Mouse (Mus musculus): Measurements from ENCODE around the gene Pdlim5. TPM values are rescaled to one million over a fixed set of nuclear protein-coding genes. Genes with fewer than 3 reads are reported as not detected.
A peak's percentile ranks its signal among the peaks of the same experiment; 100 is the strongest.

Gene Pdlim5
- polyA plus RNA-seq, 1 experiment = 45.2 TPM

GRCm38 (mm10) chr3:142375106-142375505 lies 20.4 kb downstream of the Pdlim5 start:
- no peak for TF ChIP-seq POLR2A (IDR thresholded peaks at IDR 0.05; ENCODE audit: insufficient read depth, low read length)
- no peak for TF ChIP-seq CTCF (IDR thresholded peaks at IDR 0.05; ENCODE audit: low read depth, low read length)
- TF ChIP-seq EP300 (IDR thresholded peaks at IDR 0.05; ENCODE audit: insufficient read depth, low read depth, low read length) = no peak
- no peak overlapping the region for H3K4me3 ChIP-seq (ENCODE audit: low read depth, low read length)
- no peaks in the 10 kb centered on the region for H3K27me3 ChIP-seq (ENCODE audit: control insufficient read depth, insufficient read depth, low read length, poor library complexity, severe bottlenecking)
- no peaks in the 10 kb centered on the region for H3K36me3 ChIP-seq (ENCODE audit: control insufficient read depth, insufficient read depth, low read length, poor library complexity, severe bottlenecking)
- H3K27ac ChIP-seq (ENCODE audit: insufficient read depth, low read length) = 0 out of 2 replicates have a peak overlapping the region, but pooled peaks have one; percentile 44
- no peaks in the 10 kb centered on the region for H3K9me3 ChIP-seq (replicated peaks; ENCODE audit: control insufficient read depth, insufficient read depth, low read length, poor library complexity, severe bottlenecking)
- H3K9ac ChIP-seq (ENCODE audit: low read depth, poor library complexity, severe bottlenecking) = no peak overlapping the region
- no peaks in the 10 kb centered on the region for H3K4me1 ChIP-seq (ENCODE audit: control insufficient read depth, insufficient read depth, low read length)

GRCm38 (mm10) chr3:142372465-142373147 lies 22.9 kb downstream of the Pdlim5 start:
- TF ChIP-seq POLR2A (IDR thresholded peaks at IDR 0.05; ENCODE audit: insufficient read depth, low read length) (no peak), CTCF (IDR thresholded peaks at IDR 0.05; ENCODE audit: low read depth, low read length) (no peak)
- H3K9ac ChIP-seq (ENCODE audit: low read depth, poor library complexity, severe bottlenecking) = no peak overlapping the region
- H3K4me3 ChIP-seq (ENCODE audit: low read depth, low read length) = no peak overlapping the region
- no peaks in the 10 kb centered on the region for H3K4me1 ChIP-seq (ENCODE audit: control insufficient read depth, insufficient read depth, low read length)
- no peak overlapping the region for H3K27ac ChIP-seq (ENCODE audit: insufficient read depth, low read length)
- no peaks in the 10 kb centered on the region for H3K9me3 ChIP-seq (replicated peaks; ENCODE audit: control insufficient read depth, insufficient read depth, low read length, poor library complexity, severe bottlenecking)
- no peaks in the 10 kb centered on the region for H3K36me3 ChIP-seq (ENCODE audit: control insufficient read depth, insufficient read depth, low read length, poor library complexity, severe bottlenecking)
- no peaks in the 10 kb centered on the region for H3K27me3 ChIP-seq (ENCODE audit: control insufficient read depth, insufficient read depth, low read length, poor library complexity, severe bottlenecking)

DNA sequence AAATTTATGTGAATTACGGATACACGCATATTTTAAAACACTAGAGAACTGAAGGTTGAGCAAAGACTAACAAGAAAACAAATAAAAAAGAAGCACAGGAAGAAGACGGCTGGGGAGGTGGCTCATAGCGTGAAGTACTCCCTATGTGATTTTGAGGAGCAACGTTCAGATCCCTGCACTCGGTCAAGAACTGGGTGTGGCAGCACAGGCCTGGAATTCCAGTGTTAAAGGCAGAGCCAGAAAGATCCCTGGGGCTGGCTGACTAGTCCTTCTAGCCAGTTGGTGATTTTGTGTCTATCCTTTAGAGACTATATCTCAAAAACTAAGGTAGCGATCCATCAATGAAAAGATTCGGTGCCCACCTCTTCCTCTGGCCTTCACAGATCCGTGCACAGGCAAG lies 27.1 kb downstream of the Pdlim5 start:
- Histone ChIP-seq H3K4me1 (ENCODE audit: control insufficient read depth, insufficient read depth, low read length) (no peaks in the 10 kb centered on the region), H3K4me3 (ENCODE audit: low read depth, low read length) (no peak overlapping the region), H3K9ac (ENCODE audit: low read depth, poor library complexity, severe bottlenecking) (no peak overlapping the region), H3K27me3 (ENCODE audit: control insufficient read depth, insufficient read depth, low read length, poor library complexity, severe bottlenecking) (no peaks in the 10 kb centered on the region), H3K36me3 (ENCODE audit: control insufficient read depth, insufficient read depth, low read length, poor library complexity, severe bottlenecking) (no peaks in the 10 kb centered on the region), H3K9me3 (replicated peaks; ENCODE audit: control insufficient read depth, insufficient read depth, low read length, poor library complexity, severe bottlenecking) (no peaks in the 10 kb centered on the region), H3K27ac (ENCODE audit: insufficient read depth, low read length) (no peak overlapping the region)
- TF ChIP-seq EP300 (IDR thresholded peaks at IDR 0.05; ENCODE audit: insufficient read depth, low read depth, low read length) = no peak
- no peak for TF ChIP-seq POLR2A (IDR thresholded peaks at IDR 0.05; ENCODE audit: insufficient read depth, low read length)
- no peak for TF ChIP-seq CTCF (IDR thresholded peaks at IDR 0.05; ENCODE audit: low read depth, low read length)

- TF ChIP-seq POLR2A (IDR thresholded peaks at IDR 0.05; ENCODE audit: insufficient read depth, low read length) = no peak
- no peak for TF ChIP-seq CTCF (IDR thresholded peaks at IDR 0.05; ENCODE audit: low read depth, low read length)
- TF ChIP-seq EP300 (IDR thresholded peaks at IDR 0.05; ENCODE audit: insufficient read depth, low read depth, low read length) = no peak
- Histone ChIP-seq H3K9ac (ENCODE audit: low read depth, poor library complexity, severe bottlenecking) (no peak overlapping the region), H3K9me3 (replicated peaks; ENCODE audit: control insufficient read depth, insufficient read depth, low read length, poor library complexity, severe bottlenecking) (no peaks in the 10 kb centered on the region), H3K27ac (ENCODE audit: insufficient read depth, low read length) (no peak overlapping the region), H3K36me3 (ENCODE audit: control insufficient read depth, insufficient read depth, low read length, poor library complexity, severe bottlenecking) (no peaks in the 10 kb centered on the region), H3K27me3 (ENCODE audit: control insufficient read depth, insufficient read depth, low read length, poor library complexity, severe bottlenecking) (no peaks in the 10 kb centered on the region), H3K4me3 (ENCODE audit: low read depth, low read length) (no peak overlapping the region), H3K4me1 (ENCODE audit: control insufficient read depth, insufficient read depth, low read length) (no peaks in the 10 kb centered on the region)
Observed at GRCm38 (mm10) chr3:142362092-142362491, 33.4 kb downstream of the Pdlim5 start.

DNA sequence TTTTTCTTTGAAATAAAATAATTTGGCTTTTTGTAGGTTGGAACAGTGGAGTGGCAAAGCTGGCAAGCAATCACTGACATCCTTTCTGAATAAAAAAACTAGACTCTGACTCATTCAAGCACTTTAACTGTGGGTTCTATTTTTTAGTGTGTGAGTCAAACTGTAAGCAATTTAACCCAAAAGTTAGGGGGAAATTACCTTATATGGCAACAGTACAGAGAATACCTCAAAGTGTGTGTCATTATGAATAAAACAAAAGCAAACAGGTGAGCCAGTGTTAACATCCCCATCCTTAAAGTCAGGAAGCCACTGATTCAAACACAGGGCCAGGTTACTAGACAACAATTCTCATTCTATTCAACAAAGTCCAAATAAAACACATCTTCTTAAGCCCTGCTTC lies 36.5 kb downstream of the Pdlim5 start:
- TF ChIP-seq EP300 (IDR thresholded peaks at IDR 0.05; ENCODE audit: insufficient read depth, low read depth, low read length) (no peak), POLR2A (IDR thresholded peaks at IDR 0.05; ENCODE audit: insufficient read depth, low read length) (no peak), CTCF (IDR thresholded peaks at IDR 0.05; ENCODE audit: low read depth, low read length) (no peak)
- H3K4me1 ChIP-seq (ENCODE audit: control insufficient read depth, insufficient read depth, low read length) = no peaks in the 10 kb centered on the region
- H3K9me3 ChIP-seq (replicated peaks; ENCODE audit: control insufficient read depth, insufficient read depth, low read length, poor library complexity, severe bottlenecking) = no peaks in the 10 kb centered on the region
- H3K27me3 ChIP-seq (ENCODE audit: control insufficient read depth, insufficient read depth, low read length, poor library complexity, severe bottlenecking) = no peaks in the 10 kb centered on the region
- no peak overlapping the region for H3K9ac ChIP-seq (ENCODE audit: low read depth, poor library complexity, severe bottlenecking)
- no peaks in the 10 kb centered on the region for H3K36me3 ChIP-seq (ENCODE audit: control insufficient read depth, insufficient read depth, low read length, poor library complexity, severe bottlenecking)
- no peak overlapping the region for H3K27ac ChIP-seq (ENCODE audit: insufficient read depth, low read length)
- H3K4me3 ChIP-seq (ENCODE audit: low read depth, low read length) = no peak overlapping the region

- TF ChIP-seq EP300 (IDR thresholded peaks at IDR 0.05; ENCODE audit: insufficient read depth, low read depth, low read length) = no peak
- no peak for TF ChIP-seq CTCF (IDR thresholded peaks at IDR 0.05; ENCODE audit: low read depth, low read length)
- TF ChIP-seq POLR2A (IDR thresholded peaks at IDR 0.05; ENCODE audit: insufficient read depth, low read length) = no peak
- Histone ChIP-seq H3K36me3 (ENCODE audit: control insufficient read depth, insufficient read depth, low read length, poor library complexity, severe bottlenecking) (no peaks in the 10 kb centered on the region), H3K9me3 (replicated peaks; ENCODE audit: control insufficient read depth, insufficient read depth, low read length, poor library complexity, severe bottlenecking) (no peaks in the 10 kb centered on the region), H3K27ac (ENCODE audit: insufficient read depth, low read length) (no peak overlapping the region), H3K4me1 (ENCODE audit: control insufficient read depth, insufficient read depth, low read length) (no peaks in the 10 kb centered on the region), H3K27me3 (ENCODE audit: control insufficient read depth, insufficient read depth, low read length, poor library complexity, severe bottlenecking) (no peaks in the 10 kb centered on the region), H3K4me3 (ENCODE audit: low read depth, low read length) (no peak overlapping the region), H3K9ac (ENCODE audit: low read depth, poor library complexity, severe bottlenecking) (no peak overlapping the region)
Observed at GRCm38 (mm10) chr3:142356661-142357060, 38.8 kb downstream of the Pdlim5 start.

All from ES-Bruce4 (cell line).